Mouse (Mus musculus) lung, embryonic 14.5 days (tissue): Measurements from ENCODE around the gene Nlgn1. TPM values are rescaled to one million over a fixed set of nuclear protein-coding genes. Genes with fewer than 3 reads are reported as not detected.

Source experiments
- ATAC-seq: fragments of 200-750 bp; cut with Nextera tagmentation; 2 replicates; pipeline ENCODE4 v1.8.0; 2017; ENCODE audit warnings: mild to moderate bottlenecking, moderate TSS enrichment, moderate library complexity; ENCODE audit not compliant: insufficient read depth
- DNase-seq: peaks from one replicate; pipeline ENCODE4 v3.0.0-alpha.2; 2015
- H3K27ac ChIP-seq: fragments of 300-500 bp; sonication (generic); 2 replicates; pipeline ENCODE4 v1.5.1; 2014; ENCODE audit warnings: low read depth, mild to moderate bottlenecking, moderate library complexity
- H3K27me3 ChIP-seq: fragments of 300-500 bp; sonication (generic); 2 replicates; pipeline ENCODE4 v1.6.1; 2014; ENCODE audit warnings: low read length, control low read depth; ENCODE audit not compliant: insufficient read depth
- H3K36me3 ChIP-seq: fragments of 300-500 bp; sonication (generic); 2 replicates; pipeline ENCODE4 v1.6.1; 2014; ENCODE audit warnings: control low read depth; ENCODE audit not compliant: insufficient read depth
- H3K4me1 ChIP-seq: fragments of 300-500 bp; sonication (generic); 2 replicates; pipeline ENCODE4 v1.6.1; 2014; ENCODE audit warnings: antibody characterized with exemption, control low read depth; ENCODE audit not compliant: insufficient read depth
- H3K4me2 ChIP-seq: fragments of 300-500 bp; sonication (generic); 2 replicates; pipeline ENCODE4 v1.6.1; 2014; ENCODE audit warnings: mild to moderate bottlenecking
- H3K4me3 ChIP-seq: fragments of 300-500 bp; sonication (generic); 2 replicates; pipeline ENCODE4 v1.5.1; 2014; ENCODE audit warnings: low read depth, low read length
- H3K9ac ChIP-seq: fragments of 300-500 bp; sonication (generic); 2 replicates; pipeline ENCODE4 v1.6.1; 2014
- H3K9me3 ChIP-seq: fragments of 300-500 bp; sonication (generic); 2 replicates; pipeline ENCODE4 v1.6.1; 2016; ENCODE audit warnings: low read depth, low read length, control low read depth
- CTCF ChIP-seq: IDR thresholded peaks from 2 replicates; pipeline ENCODE4 v1.5.1; 2016; ENCODE audit warnings: antibody characterized with exemption, low read depth
- WGBS: fragments of 180-500 bp; shearing (Covaris S2); extraction: QIAGEN DNeasy Blood & Tissue Kit; methylation state at CpG from one replicate; pipeline ENCODE4 v1.1.7; 2014; 5-methylcytosine and 5-hydroxymethylcytosine counted together
- polyA plus RNA-seq: library from polyadenylated mRNA; unstranded; fragments of >200 nt; fragmentation: Nextera tagmentation; extraction: Ambion mirVana; gene quantifications from 2 replicates; pipeline ENCODE4 v1.2.1, GENCODE M21; 2014

Gene Nlgn1
- polyA plus RNA-seq, 1 experiment from 2014 or later: 1.6 TPM

GRCm38 (mm10) chr3:26011310-26012078 is 320.8 kb downstream of the Nlgn1 start:
- H3K36me3 ChIP-seq: no peaks in the 10 kb centered on the region
- H3K4me3 ChIP-seq: no peak overlapping the region
- no peaks in the 10 kb centered on the region for H3K27me3 ChIP-seq
- H3K4me2 ChIP-seq: no peak overlapping the region
- no peak for TF ChIP-seq CTCF
- H3K9ac ChIP-seq: no peak overlapping the region
- no peak overlapping the region for H3K27ac ChIP-seq
- DNase-seq (no peak), ATAC-seq (no peak)
- H3K4me1 ChIP-seq: no peaks in the 10 kb centered on the region
- 78% methylated on average over 4 of the region's 4 CpGs for WGBS
- no peaks in the 10 kb centered on the region for H3K9me3 ChIP-seq

GRCm38 (mm10) chr3:26002863-26003608 is 329.2 kb downstream of the Nlgn1 start:
- Histone ChIP-seq H3K27ac (no peak overlapping the region), H3K4me3 (no peak overlapping the region), H3K4me1 (no peaks in the 10 kb centered on the region), H3K9me3 (no peaks in the 10 kb centered on the region), H3K4me2 (no peak overlapping the region), H3K36me3 (no peaks in the 10 kb centered on the region), H3K27me3 (no peaks in the 10 kb centered on the region), H3K9ac (no peak overlapping the region)
- TF ChIP-seq CTCF: no peak
- DNase-seq: no peak
- no peak for ATAC-seq
- 69% methylated on average over 7 of the region's 7 CpGs for WGBS

DNA sequence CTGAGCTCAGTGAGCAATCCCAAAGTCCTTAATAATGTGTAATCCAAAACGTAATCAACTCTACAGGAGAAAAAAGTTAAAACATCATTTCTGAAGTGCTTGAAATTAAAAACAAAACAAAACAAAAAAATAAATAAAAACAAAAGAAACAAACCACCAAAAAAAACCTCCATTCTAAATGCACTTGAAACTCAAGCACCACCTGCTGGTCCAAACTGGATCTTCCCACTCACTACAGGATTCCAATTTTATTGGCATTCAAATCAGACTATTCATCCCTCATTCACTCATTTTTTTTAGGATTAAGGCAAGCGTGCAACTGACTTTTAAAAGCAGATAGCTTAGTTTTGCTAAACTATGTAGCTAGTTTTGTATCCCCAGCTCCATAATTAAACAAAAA is 329.9 kb downstream of the Nlgn1 start:
- no peak for ATAC-seq
- Histone ChIP-seq H3K27me3 (no peaks in the 10 kb centered on the region), H3K27ac (no peak overlapping the region), H3K4me3 (no peak overlapping the region), H3K4me1 (no peaks in the 10 kb centered on the region), H3K9ac (no peak overlapping the region), H3K4me2 (no peak overlapping the region), H3K36me3 (no peaks in the 10 kb centered on the region), H3K9me3 (no peaks in the 10 kb centered on the region)
- DNase-seq: peak; percentile 33
- WGBS: 37% methylated on average over 2 of the region's 2 CpGs
- no peak for TF ChIP-seq CTCF

DNA sequence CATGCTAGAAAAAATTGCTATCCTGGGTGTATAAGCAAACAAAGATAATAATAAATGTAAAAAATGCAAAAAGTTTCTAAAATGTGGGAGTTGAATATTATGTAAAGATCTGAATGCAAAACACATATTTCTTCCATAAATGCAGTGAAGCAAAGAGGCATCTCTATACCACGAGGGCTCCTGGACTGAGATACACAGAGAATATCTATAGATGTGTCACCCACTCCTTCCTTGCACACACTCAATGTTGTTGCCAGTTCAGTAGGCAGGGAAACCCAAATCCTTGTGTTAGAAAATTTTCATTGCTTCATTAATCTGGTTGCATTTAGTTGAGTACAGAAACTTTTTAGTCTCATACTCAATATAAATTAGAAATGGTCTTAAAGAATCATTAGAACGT is 364.7 kb downstream of the Nlgn1 start:
- Histone ChIP-seq H3K4me1 (no peaks in the 10 kb centered on the region), H3K4me2 (no peak overlapping the region), H3K4me3 (no peak overlapping the region), H3K9ac (no peak overlapping the region), H3K27ac (no peak overlapping the region), H3K36me3 (no peaks in the 10 kb centered on the region), H3K27me3 (no peaks in the 10 kb centered on the region), H3K9me3 (no peaks in the 10 kb centered on the region)
- 61% methylated on average over 2 of the region's 2 CpGs for WGBS
- TF ChIP-seq CTCF: no peak
- DNase-seq (no peak), ATAC-seq (no peak)

GRCm38 (mm10) chr3:25964237-25964636 is 368.0 kb downstream of the Nlgn1 start:
- DNase-seq: no peak
- Histone ChIP-seq H3K27ac (no peak overlapping the region), H3K4me2 (no peak overlapping the region), H3K9me3 (no peaks in the 10 kb centered on the region), H3K36me3 (no peaks in the 10 kb centered on the region), H3K9ac (no peak overlapping the region), H3K4me3 (no peak overlapping the region), H3K4me1 (no peaks in the 10 kb centered on the region), H3K27me3 (no peaks in the 10 kb centered on the region)
- TF ChIP-seq CTCF: no peak
- WGBS: 80% methylated on average over 3 of the region's 3 CpGs
- ATAC-seq: no peak

DNA sequence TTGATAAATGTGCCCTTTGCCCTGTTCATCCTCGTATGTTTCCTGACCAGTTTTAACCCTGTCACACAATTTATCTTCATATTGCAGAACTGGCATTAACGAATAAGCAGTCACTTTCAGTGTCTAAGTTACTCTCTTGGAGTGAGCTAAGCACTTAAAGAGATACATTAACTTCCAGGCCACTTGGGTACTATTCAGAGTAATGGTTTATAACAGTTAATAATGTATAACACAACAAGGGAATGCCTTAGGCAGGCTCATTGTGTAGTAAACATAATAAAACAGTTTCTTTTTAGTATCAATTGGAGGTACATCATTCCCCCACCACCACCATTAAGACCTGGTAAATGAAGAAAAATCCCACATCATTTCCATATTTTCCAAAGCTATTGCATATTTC is 368.7 kb downstream of the Nlgn1 start:
- Histone ChIP-seq H3K27me3 (no peaks in the 10 kb centered on the region), H3K36me3 (no peaks in the 10 kb centered on the region), H3K4me2 (no peak overlapping the region), H3K27ac (no peak overlapping the region), H3K9me3 (no peaks in the 10 kb centered on the region), H3K4me3 (no peak overlapping the region), H3K4me1 (no peaks in the 10 kb centered on the region), H3K9ac (no peak overlapping the region)
- DNase-seq (no peak), ATAC-seq (no peak)
- no peak for TF ChIP-seq CTCF
- WGBS: 38% methylated on average over 2 of the region's 2 CpGs

- Histone ChIP-seq H3K36me3 (no peaks in the 10 kb centered on the region), H3K4me3 (no peak overlapping the region), H3K9ac (no peak overlapping the region), H3K4me2 (no peak overlapping the region), H3K27me3 (no peaks in the 10 kb centered on the region), H3K27ac (no peak overlapping the region), H3K9me3 (no peaks in the 10 kb centered on the region), H3K4me1 (no peaks in the 10 kb centered on the region)
- no peak for TF ChIP-seq CTCF
- 78% methylated on average over 5 of the region's 5 CpGs for WGBS
- no peak for DNase-seq
- no peak for ATAC-seq
Measured at GRCm38 (mm10) chr3:25916535-25916934, 415.7 kb downstream of the Nlgn1 start.
